Mouse (Mus musculus) MN1 (cell line): Measurements from ENCODE around the gene Homez.

Experiments
- DNase-seq: peaks from one replicate; pipeline ENCODE4 v3.0.0-alpha.2; 2016; ENCODE audit warnings: low spot score

The Homez gene

DNA sequence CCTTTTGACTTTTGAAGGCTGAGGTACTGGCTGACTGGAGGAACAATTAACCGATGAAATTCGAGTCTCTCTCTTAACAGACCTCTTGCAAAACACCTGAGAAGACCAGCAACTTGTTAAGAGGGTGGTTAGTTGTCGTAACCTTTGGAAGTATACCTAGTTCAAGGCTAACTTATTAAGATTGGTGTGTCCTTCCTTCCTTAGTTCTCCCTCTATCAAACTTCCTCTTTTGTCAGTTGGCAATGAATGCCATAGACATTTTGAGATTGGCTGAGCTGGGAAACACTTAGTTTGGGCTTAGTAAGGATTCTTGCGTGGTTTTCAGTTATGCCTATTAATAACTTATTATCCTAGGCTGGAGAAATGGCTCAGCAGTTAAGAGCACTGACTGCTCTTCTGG lies 2.7 kb downstream of the Homez start:
- no peak for DNase-seq

DNA sequence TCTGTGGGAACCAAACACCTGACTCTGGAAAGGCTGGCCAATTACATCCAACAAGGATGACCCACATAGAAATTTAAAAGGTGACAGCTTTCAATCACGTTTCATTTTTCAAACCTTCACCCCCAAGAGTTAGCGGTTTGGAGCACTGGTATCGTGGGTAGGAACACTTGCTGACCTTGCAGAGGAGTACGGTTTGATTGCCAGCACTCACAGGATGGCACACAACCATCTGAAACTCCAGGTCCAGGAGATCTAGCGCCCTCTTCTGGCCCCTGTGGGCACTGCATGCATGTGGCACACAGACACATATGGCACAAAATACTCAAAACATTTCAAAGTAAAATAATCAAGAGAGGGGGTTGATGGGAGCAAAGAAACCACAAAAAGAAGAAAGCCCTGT lies 3.8 kb downstream of the Homez start:
- no peak for DNase-seq

GRCm38 (mm10) chr14:54866268-54866667 lies 4.5 kb downstream of the Homez start:
- DNase-seq, result no peak

DNA sequence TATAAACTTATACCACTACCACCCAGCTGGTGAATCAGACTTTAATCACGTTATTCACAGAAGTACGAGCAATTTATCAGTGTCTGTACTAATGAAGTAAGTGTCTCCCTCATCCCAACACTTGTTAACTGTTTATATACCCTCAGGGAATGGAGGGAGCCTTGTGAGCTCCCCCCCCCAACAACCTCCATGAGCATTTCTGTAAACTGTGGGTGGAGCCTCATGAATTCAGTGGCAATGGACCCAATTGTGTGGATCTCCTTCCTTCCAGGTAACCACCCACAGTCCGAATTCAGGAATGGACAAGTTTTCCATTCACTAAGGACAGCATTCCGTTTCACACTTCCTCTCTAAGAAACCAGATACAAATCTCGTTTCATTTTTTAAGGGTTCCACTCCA lies 5.1 kb downstream of the Homez start:
- no peak for DNase-seq

DNA sequence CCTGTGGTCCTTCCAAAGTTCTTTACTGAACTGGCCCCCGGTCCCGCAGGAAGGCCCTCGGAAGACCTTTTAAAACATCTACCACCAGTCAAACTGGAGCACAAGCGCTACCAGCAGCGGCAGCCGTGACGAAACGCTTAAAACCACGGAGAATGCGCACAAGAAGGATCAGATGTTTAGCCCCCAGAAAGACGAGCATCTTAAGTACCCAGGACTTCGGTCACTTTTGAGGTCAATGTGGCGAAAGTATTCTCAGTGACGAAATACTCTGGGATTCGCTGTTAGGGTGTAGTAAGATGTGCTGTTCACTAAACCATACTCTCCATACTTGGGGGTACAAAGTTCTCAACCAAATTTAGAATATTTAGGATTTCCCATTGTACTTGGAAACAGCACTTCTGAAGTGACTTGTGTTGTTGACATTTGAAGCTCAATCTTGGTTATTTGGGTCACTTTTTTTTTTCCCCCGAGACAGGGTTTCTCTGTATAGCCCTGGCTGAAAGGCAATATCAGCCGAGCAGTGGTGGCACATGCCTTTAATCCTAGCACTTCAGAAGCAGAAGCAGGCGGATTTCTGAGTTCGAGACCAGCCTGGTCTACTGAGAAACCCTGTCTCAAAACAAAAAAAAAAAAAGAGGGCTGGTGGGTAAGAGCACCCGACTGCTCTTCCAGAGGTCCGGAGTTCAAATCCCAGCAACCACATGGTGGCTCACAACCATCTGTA lies 6.3 kb downstream of the Homez start:
- DNase-seq, result peak; percentile 57

GRCm38 (mm10) chr14:54863501-54864312 lies 7.1 kb downstream of the Homez start:
- peak; percentile 95 for DNase-seq

DNA sequence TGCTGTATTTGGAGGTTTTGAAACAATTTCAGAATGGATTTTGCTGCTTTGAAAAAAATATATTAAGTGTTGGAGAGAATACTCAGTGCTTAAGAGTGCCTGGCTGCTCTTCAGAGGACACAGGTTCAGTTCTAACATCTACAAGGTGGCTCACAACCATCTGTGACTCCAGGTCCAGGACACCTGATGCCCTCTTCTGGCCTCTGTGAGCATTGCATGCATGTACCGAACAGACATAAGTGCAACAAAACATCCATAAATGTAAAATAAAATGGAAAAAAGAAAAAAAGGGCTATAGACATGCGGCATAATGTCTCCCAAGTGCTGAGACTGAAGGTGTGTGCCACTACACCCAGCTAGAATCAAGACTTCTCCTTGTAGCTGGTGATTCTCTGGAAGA lies 10.2 kb downstream of the Homez start:
- DNase-seq, result peak; percentile 65

DNA sequence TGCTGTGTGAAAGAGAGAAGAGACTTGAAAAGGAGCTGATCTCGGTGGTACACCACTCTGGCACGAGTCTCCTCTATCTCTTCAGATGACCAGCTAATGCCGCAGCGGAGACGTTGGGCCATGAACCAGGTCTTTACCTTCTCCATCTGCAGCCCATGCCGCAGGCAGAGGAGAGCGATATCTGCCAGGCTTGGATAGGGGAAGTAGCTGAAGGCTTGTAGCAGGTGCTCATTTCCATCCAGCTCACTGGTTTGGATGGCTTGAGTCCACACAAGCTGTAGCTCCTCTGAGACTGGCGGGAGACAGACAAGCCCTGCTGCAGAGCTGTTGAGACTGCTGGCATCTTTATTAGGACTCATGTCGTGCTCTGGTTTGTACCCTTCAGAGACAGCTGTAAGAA lies 12.9 kb downstream of the Homez start:
- no peak for DNase-seq

- DNase-seq, result no peak
Measured at GRCm38 (mm10) chr14:54856703-54857102, 14.1 kb downstream of the Homez start.

- no peak for DNase-seq
Measured at GRCm38 (mm10) chr14:54855726-54856125, 15.0 kb downstream of the Homez start.

GRCm38 (mm10) chr14:54843461-54843860 lies 27.3 kb downstream of the Homez start:
- DNase-seq, result peak; percentile 70

GRCm38 (mm10) chr14:54823716-54824115 lies 47.0 kb downstream of the Homez start:
- DNase-seq, result no peak

GRCm38 (mm10) chr14:54822301-54822700 lies 48.5 kb downstream of the Homez start:
- no peak for DNase-seq

- DNase-seq, result peak; percentile 23
Measured at GRCm38 (mm10) chr14:54817791-54818190, 53.0 kb downstream of the Homez start.

DNA sequence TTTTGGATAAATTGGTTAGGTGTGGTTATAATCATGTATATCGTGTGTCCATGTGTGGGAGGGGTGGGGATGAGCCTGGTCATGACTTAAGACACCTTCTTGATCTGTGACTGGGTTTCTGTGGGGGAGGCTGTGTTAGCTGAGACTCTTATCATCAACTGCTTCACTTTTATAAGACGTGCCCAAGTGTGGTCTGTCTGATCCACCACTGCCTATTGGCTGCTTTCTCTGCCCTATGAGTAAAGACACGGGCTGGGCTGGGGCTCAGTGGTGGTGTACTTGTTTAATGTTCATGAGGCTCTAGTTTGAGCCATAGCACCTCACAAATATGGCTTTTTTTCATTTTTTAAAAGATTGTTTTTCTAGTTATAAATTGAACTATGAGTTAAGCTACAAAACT lies 55.0 kb downstream of the Homez start:
- DNase-seq, result no peak

DNA sequence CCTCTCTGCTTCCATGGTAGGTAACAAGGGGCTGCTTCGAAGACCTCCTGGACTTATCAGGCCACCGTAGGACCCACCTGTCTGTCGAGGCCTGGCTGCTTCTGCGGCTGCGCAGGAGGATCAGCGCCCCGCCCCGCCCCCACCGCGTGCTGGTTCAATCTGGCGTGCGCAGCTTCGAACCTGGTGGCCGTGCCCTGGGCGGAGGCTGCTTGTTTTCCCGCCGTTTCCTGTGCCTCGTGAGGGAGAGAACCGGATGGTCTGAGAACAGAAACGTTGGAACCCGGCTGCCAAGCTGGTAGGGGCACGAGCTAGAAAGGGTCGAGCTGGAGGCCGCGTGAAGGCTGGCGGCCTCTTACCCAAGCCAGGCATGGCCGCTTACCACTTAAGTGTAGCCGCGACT lies 56.8 kb downstream of the Homez start, which contains the start of gene Rnf212b:
Gene Rnf212b (plus strand): TSS at position 151 of the 400 bp plus-strand sequence.
- no peak for DNase-seq

DNA sequence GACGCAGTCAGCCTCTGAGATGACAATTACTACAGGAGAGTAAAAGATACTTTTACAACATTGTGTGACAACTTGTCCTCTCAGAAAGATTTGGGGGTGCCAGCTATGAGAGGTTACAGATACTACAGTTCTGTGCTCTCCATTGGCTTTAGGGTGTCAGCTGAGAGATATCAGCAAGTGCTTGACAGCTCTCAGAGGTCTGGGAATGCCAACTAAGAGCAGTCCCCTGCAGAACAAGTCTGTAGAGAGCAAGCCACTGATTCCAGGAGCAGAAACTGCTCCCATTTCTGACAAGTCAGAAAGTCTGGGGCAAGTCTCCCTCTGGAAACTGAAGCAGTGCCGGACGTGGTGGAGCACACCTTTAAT lies 61.1 kb downstream of the Homez start:
- DNase-seq, result no peak

DNA sequence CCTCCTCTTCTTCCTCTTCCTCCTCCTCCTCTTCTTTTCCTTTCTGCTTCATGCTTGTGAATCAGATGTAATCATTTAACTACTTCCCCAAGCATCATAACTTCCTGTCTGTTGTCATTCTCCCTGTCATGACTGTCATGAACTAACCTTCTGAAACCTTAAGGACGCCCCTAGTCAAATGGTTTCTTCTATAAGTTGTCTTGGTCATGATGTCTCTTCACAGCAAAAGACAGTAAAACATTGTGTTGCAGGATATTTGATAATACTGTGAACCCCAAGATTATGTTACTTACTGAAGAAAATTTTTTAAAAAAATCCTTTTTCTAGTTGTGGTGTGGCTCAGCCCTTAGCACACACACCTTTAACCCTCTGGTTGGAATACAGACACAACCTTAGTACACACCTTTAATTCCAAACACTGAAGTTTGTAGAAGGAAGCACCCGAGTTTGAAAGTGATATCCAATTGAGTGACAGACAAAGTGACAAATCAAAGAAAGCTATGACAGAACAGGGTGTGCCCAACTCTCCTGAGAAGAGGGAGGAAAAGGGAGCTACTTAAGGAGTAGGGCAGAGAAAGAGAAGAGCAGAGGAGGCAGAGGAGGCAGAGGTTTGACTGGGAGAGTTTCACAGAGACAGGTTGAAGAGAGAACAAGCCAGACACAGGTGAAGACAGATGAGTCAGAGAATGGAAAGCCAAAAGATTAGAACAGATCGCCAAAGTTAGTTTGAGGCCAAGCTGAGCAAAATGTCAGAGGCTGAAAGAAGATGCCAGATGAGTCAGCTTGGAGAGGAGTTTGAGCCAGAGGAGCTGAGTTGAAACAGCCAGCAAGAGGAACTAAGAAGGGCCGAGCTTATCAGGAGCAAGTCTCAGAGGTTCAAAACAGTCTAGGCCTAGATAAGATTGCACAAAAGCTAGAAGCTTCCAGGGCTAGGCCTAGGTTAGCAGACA lies 61.8 kb downstream of the Homez start:
- no peak for DNase-seq

GRCm38 (mm10) chr14:54806124-54806523 lies 64.6 kb downstream of the Homez start:
- DNase-seq, result no peak
